14 mouse cellular contexts compared by ENCODE assay signal in the genomic region with DNA sequence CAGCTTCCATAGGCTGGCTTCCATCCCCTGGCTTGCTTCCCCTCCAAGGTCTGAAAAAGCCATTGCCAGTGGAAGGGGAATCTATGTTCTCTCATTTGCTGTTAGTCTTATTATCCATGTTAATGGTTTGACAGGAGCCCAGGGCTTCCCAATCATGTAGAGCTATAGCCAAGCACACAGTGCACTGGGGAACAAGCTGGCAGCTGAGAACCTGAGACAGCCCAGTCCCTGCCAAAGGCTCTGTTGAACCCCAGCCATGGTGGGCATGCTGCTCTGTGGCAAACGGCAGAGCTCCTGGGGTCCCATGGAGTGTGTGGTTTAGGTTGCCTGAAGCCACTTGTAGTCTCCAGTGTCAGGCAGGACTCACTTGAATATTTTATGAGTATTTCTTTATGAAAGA. TPM values are rescaled to one million over a fixed set of nuclear protein-coding genes. Genes with fewer than 3 reads are reported as not detected.
DNase-seq lines count a peak whose midpoint lies in the region; ATAC-seq lines count a peak whose summit lies in the region.
"Had no signal": no experiment of that assay in that cellular context is flagged by ENCODE, and none has a peak within 500 bp of the region (broad histone marks: within the 10 kb centered on the region; RNA-seq: fewer than 3 reads in every experiment).

No protein-coding gene starts in this region.

- peak; percentile 73 to 84 for DNase-seq in cerebellum, postnatal 14 days
- DNase-seq in neural tube, embryonic 10.5 days (ENCODE audit: extremely low spot score, low spot score): no peak
- DNase-seq in urinary bladder, adult 2 months (ENCODE audit: low spot score): no peak
- DNase-seq: B cell, adult 2 months; retina, postnatal 1 day; thymus, adult 2 months had no signal

- H3K9ac ChIP-seq in hindbrain, embryonic 16.5 days (ENCODE audit: low read depth, low read length): no peak overlapping the region
- H3K9ac ChIP-seq in hindbrain, embryonic 12.5 days: no peak overlapping the region
- no peak overlapping the region for H3K9ac ChIP-seq in neural tube, embryonic 15.5 days (replicated peaks)
- H3K9ac ChIP-seq in midbrain, embryonic 16.5 days (ENCODE audit: low read depth, low read length): no peak overlapping the region
- H3K9ac ChIP-seq: embryonic facial prominence, embryonic 13.5 days; liver, embryonic 12.5 days; neural tube, embryonic 13.5 days had no signal

- no peak overlapping the region for H3K4me3 ChIP-seq in hindbrain, embryonic 16.5 days (ENCODE audit: low read length)
- no peak overlapping the region for H3K4me3 ChIP-seq in hindbrain, embryonic 12.5 days
- H3K4me3 ChIP-seq in neural tube, embryonic 15.5 days (replicated peaks): no peak overlapping the region
- H3K4me3 ChIP-seq in midbrain, embryonic 16.5 days (ENCODE audit: low read depth, low read length): no peak overlapping the region
- H3K4me3 ChIP-seq: embryonic facial prominence, embryonic 13.5 days; liver, embryonic 12.5 days; neural tube, embryonic 13.5 days had no signal

- no peaks in the 10 kb centered on the region for H3K27me3 ChIP-seq in hindbrain, embryonic 16.5 days (replicated peaks; ENCODE audit: control insufficient read depth, insufficient read depth, low read length)
- H3K27me3 ChIP-seq in hindbrain, embryonic 12.5 days: no peaks in the 10 kb centered on the region
- H3K27me3 ChIP-seq in neural tube, embryonic 15.5 days (replicated peaks): no peaks in the 10 kb centered on the region
- no peaks in the 10 kb centered on the region for H3K27me3 ChIP-seq in midbrain, embryonic 16.5 days (ENCODE audit: control insufficient read depth, insufficient read depth, low read depth, low read length)
- H3K27me3 ChIP-seq: embryonic facial prominence, embryonic 13.5 days; liver, embryonic 12.5 days; neural tube, embryonic 13.5 days had no signal

- ATAC-seq in cerebellum, adult (ENCODE audit: insufficient number of reproducible peaks, low FRiP score, low TSS enrichment): no peak
- peak; percentile 75 for ATAC-seq in hindbrain, embryonic 16.5 days
- no peak for ATAC-seq in hindbrain, embryonic 12.5 days (ENCODE audit: low FRiP score)
- ATAC-seq in neural tube, embryonic 15.5 days (ENCODE audit: low FRiP score): peak; percentile 64; the same call in 1 of the 2 replicates
- ATAC-seq in midbrain, embryonic 16.5 days: peak; percentile 70; the same call in 1 of the 2 replicates
- ATAC-seq: liver, embryonic 12.5 days had no signal

- no peak overlapping the region for H3K27ac ChIP-seq in hindbrain, embryonic 16.5 days (ENCODE audit: low read depth, low read length)
- H3K27ac ChIP-seq in hindbrain, embryonic 12.5 days: no peak overlapping the region
- no peak overlapping the region for H3K27ac ChIP-seq in neural tube, embryonic 15.5 days (replicated peaks)
- H3K27ac ChIP-seq in midbrain, embryonic 16.5 days (ENCODE audit: low read length): no peak overlapping the region
- H3K27ac ChIP-seq: embryonic facial prominence, embryonic 13.5 days; liver, embryonic 12.5 days; neural tube, embryonic 13.5 days had no signal

- 50% methylated on average over 1 of the region's 1 CpGs for whole genome bisulfite sequencing in hindbrain, embryonic 16.5 days
- 71% methylated on average over 1 of the region's 1 CpGs for WGBS in hindbrain, embryonic 12.5 days
- WGBS in neural tube, embryonic 15.5 days: 44% methylated on average over 1 of the region's 1 CpGs
- WGBS in midbrain, embryonic 16.5 days: 56% methylated on average over 1 of the region's 1 CpGs

- H3K9me3 ChIP-seq in hindbrain, embryonic 16.5 days (ENCODE audit: control insufficient read depth, low read length): no peaks in the 10 kb centered on the region
- no peaks in the 10 kb centered on the region for H3K9me3 ChIP-seq in hindbrain, embryonic 12.5 days (replicated peaks)
- no peaks in the 10 kb centered on the region for H3K9me3 ChIP-seq in neural tube, embryonic 15.5 days (replicated peaks)
- peaks cover 4% of the 10 kb centered on the region; the same call in 1 of the 2 replicates for H3K9me3 ChIP-seq in midbrain, embryonic 16.5 days (replicated peaks; ENCODE audit: control insufficient read depth, low read length, poor library complexity, severe bottlenecking)
- H3K9me3 ChIP-seq: liver, embryonic 12.5 days; neural tube, embryonic 13.5 days had no signal

- H3K4me1 ChIP-seq in hindbrain, embryonic 16.5 days (ENCODE audit: control insufficient read depth, insufficient read depth, low read depth, low read length): peaks cover 5% of the 10 kb centered on the region; the same call in 1 of the 2 replicates
- no peaks in the 10 kb centered on the region for H3K4me1 ChIP-seq in hindbrain, embryonic 12.5 days
- peaks cover 29% of the 10 kb centered on the region for H3K4me1 ChIP-seq in neural tube, embryonic 15.5 days
- H3K4me1 ChIP-seq in midbrain, embryonic 16.5 days (ENCODE audit: control insufficient read depth, insufficient read depth, low read length): peaks cover 5% of the 10 kb centered on the region

- no peaks in the 10 kb centered on the region for H3K36me3 ChIP-seq in hindbrain, embryonic 16.5 days (ENCODE audit: control insufficient read depth, insufficient read depth, low read length)
- H3K36me3 ChIP-seq in hindbrain, embryonic 12.5 days: no peaks in the 10 kb centered on the region
- H3K36me3 ChIP-seq in neural tube, embryonic 15.5 days: no peaks in the 10 kb centered on the region
- no peaks in the 10 kb centered on the region for H3K36me3 ChIP-seq in midbrain, embryonic 16.5 days (ENCODE audit: control insufficient read depth, insufficient read depth, low read length)
- H3K36me3 ChIP-seq: liver, embryonic 12.5 days had no signal

- no peak overlapping the region for H3K4me2 ChIP-seq in hindbrain, embryonic 16.5 days (ENCODE audit: low read length)
- no peak overlapping the region for H3K4me2 ChIP-seq in hindbrain, embryonic 12.5 days (replicated peaks)
- H3K4me2 ChIP-seq in neural tube, embryonic 15.5 days: no peak overlapping the region
- H3K4me2 ChIP-seq in midbrain, embryonic 16.5 days (ENCODE audit: low read length): no peak overlapping the region
- H3K4me2 ChIP-seq: embryonic facial prominence, embryonic 13.5 days; liver, embryonic 12.5 days; neural tube, embryonic 13.5 days had no signal

RNA-seq across cellular contexts. Expression of gene Zfp618, which starts 44.4 kb away (rescaled TPM):
- 22.9 and 29.6 TPM in 2 replicates for polyA plus RNA-seq in hindbrain, embryonic 16.5 days (2015; fragmentation: Nextera tagmentation; extraction: Ambion mirVana)
- 55.6 and 57.8 TPM in 2 replicates for polyA plus RNA-seq in hindbrain, embryonic 12.5 days (2016; fragmentation: Nextera tagmentation; extraction: Ambion mirVana)
- polyA plus RNA-seq in neural tube, embryonic 15.5 days (2015; fragmentation: Nextera tagmentation; extraction: Ambion mirVana): 27.6 and 28.1 TPM in 2 replicates
- 29.6 and 34.9 TPM in 2 replicates for polyA plus RNA-seq in midbrain, embryonic 16.5 days (2015; fragmentation: Nextera tagmentation; extraction: Ambion mirVana)
- polyA plus RNA-seq in urinary bladder, adult 2 months (2012; rRNA removed): 3.0 TPM in 2 replicates

Comparison
In these comparisons a context has a peak if more than half of its experiments do, and no peak if none do; other contexts are left out.
1. ATAC-seq: peak in hindbrain, embryonic 16.5 days (single experiment), neural tube, embryonic 15.5 days (single experiment) and midbrain, embryonic 16.5 days (single experiment); none in cerebellum, adult (single experiment) and hindbrain, embryonic 12.5 days (single experiment).
2. DNase-seq: peak in cerebellum, postnatal 14 days (2 of 2); none in neural tube, embryonic 10.5 days (single experiment) and urinary bladder, adult 2 months (single experiment).